Mouse (Mus musculus) G1E (cell line): Measurements from ENCODE around the gene Atg7. TPM values are rescaled to one million over a fixed set of nuclear protein-coding genes. Genes with fewer than 3 reads are reported as not detected.

Experiments
- ATAC-seq: 2 replicates; pipeline ENCODE4 v1.8.0; 2016; ENCODE audit warnings: mild to moderate bottlenecking; ENCODE audit not compliant: insufficient number of reproducible peaks, poor library complexity, low FRiP score, severe bottlenecking; ENCODE audit errors: extremely low read depth
- DNase-seq: peaks from one replicate; pipeline ENCODE4 v3.0.0; 2012; ENCODE audit warnings: low spot score
- H3K27me3 ChIP-seq: 2 replicates; pipeline ENCODE4 v1.6.1; 2012; ENCODE audit warnings: mild to moderate bottlenecking, low read length, inconsistent platforms; ENCODE audit not compliant: insufficient read depth
- H3K36me3 ChIP-seq: replicated peaks from 2 replicates; pipeline ENCODE3; 2012; ENCODE audit warnings: mild to moderate bottlenecking, inconsistent platforms
- H3K4me1 ChIP-seq: 2 replicates; pipeline ENCODE4 v1.6.1; 2012; ENCODE audit warnings: low read depth, low read length, inconsistent platforms, mixed read lengths; ENCODE audit not compliant: insufficient read depth
- H3K4me3 ChIP-seq: 2 replicates; pipeline ENCODE4 v1.5.1; 2012; ENCODE audit warnings: low read depth, mild to moderate bottlenecking, inconsistent platforms, low read length, moderate library complexity, mixed read lengths
- H3K9me3 ChIP-seq: replicated peaks from 2 replicates; pipeline ENCODE4 v1.6.1; 2012; ENCODE audit warnings: inconsistent platforms
- CTCF ChIP-seq: IDR thresholded peaks from 2 replicates; pipeline ENCODE4 v1.5.1; 2012; ENCODE audit warnings: low read depth, low read length, inconsistent platforms, mixed read lengths
- GATA1 ChIP-seq: IDR thresholded peaks from 2 replicates; pipeline ENCODE4 v1.6.1; 2012; ENCODE audit warnings: borderline replicate concordance, low read length, inconsistent platforms, mixed read lengths
- GATA2 ChIP-seq: IDR thresholded peaks from 2 replicates; pipeline ENCODE4 v1.6.1; 2012; ENCODE audit warnings: low read depth, low read length, inconsistent platforms, borderline replicate concordance
- POLR2AphosphoS5 ChIP-seq: IDR thresholded peaks from 2 replicates; pipeline ENCODE4 v1.6.1; 2012; ENCODE audit warnings: low read depth, low read length, inconsistent platforms; ENCODE audit not compliant: insufficient replicate concordance
- TAL1 ChIP-seq: conservative IDR thresholded peaks from 2 replicates; pipeline ENCODE4 v1.6.1; 2012; ENCODE audit warnings: low read depth, low read length, inconsistent platforms, mixed read lengths
- polyA plus RNA-seq: library from polyadenylated mRNA; stranded (reverse); fragments of >175 nt; gene quantifications from 2 replicates; pipeline ENCODE4 v1.2.3, GENCODE M21; 2012
- total RNA-seq, 2 experiments: library from RNA; stranded (forward) in 1 of 2; stranded (reverse) in 1 of 2; fragments of 200-1000 nt in 1 of 2; fragments of >200 nt in 1 of 2; fragmentation: Nextera tagmentation in 1 of 2; gene quantifications; 2 replicates each; pipeline ENCODE4 v1.2.3; 2014 to 2017

Atg7 gene
- total and polyA plus RNA-seq, 3 experiments, result 19.4 to 47.4 (median 37.9) TPM

DNA sequence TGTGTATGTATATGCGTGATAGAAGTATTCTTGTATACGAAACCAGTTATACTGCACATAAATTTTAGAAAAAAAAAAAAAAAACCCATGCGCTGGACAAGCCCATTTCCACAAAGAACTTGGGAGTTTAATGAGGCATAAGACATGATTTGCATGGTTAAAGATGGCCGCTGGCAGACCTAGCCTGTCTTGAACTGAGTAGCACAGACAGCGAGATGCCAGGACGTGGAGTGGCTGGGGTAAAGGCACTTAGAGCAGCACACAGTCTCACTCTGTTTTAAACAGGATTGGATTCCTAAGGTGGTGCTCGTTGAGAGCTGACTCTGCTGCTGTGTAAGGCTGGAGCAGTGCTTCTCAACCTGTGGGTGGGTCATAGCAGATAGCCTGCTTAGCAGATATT, 192.4 kb downstream of the Atg7 start:
- TF ChIP-seq GATA2 (no peak), POLR2AphosphoS5 (no peak), GATA1 (no peak), CTCF (no peak), TAL1 (no peak)
- no peak for ATAC-seq
- H3K27me3 ChIP-seq, result no peaks in the 10 kb centered on the region

DNA sequence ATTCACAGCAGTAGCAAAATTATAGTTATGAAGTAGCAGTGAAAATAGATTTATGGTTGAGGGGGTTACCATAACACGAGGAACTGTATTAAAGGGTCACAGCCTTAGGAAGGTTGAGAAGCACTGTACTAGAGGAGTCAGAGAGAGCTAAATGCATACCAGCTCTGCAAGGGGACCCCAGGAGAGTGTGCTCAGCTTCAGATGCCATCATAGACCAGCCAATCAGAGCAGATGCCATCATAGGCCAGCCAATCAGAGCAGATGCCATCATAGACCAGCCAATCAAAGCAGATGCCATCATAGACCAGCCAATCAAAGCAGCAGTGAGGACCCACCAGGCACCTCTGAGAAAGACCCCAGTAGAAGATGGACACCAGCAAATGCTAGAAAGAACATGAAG, 192.9 kb downstream of the Atg7 start:
- DNase-seq (no peak), ATAC-seq (no peak)
- Histone ChIP-seq H3K36me3 (peaks cover 26% of the 10 kb centered on the region), H3K4me3 (no peak overlapping the region), H3K9me3 (0 out of 2 replicates have a peak, but pooled peaks cover 3% of the 10 kb centered on the region), H3K27me3 (no peaks in the 10 kb centered on the region), H3K4me1 (peaks cover 56% of the 10 kb centered on the region)
- TF ChIP-seq GATA2 (no peak), CTCF (no peak), TAL1 (no peak), POLR2AphosphoS5 (no peak), GATA1 (no peak)

More for the DNA sequence above, 192.4 kb downstream of the Atg7 start:
- H3K9me3 ChIP-seq, result 0 out of 2 replicates have a peak, but pooled peaks cover 3% of the 10 kb centered on the region
- DNase-seq, result no peak
- H3K4me1 ChIP-seq, result peaks cover 52% of the 10 kb centered on the region
- H3K4me3 ChIP-seq, result no peak overlapping the region
- H3K36me3 ChIP-seq, result peaks cover 26% of the 10 kb centered on the region

DNA sequence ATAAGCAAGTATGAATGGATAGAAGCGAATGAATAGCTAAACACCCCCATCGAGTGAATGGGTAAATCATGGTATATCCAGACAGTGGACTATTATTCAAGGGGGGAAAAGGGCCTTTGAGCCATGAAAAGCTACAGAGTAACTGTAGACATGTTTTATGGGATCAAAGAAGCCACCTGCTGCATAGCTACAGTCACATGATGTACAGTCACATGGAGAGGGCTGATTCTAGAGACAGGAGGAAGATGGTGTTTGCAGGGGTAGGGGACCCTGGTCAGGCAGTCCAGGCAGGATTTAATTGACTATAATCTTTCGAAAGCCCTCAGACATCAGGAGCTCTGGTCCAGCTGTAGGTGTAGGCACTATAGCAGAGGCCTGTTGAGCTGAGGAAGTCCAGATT, 193.5 kb downstream of the Atg7 start:
- 0 out of 2 replicates have a peak, but pooled peaks cover 3% of the 10 kb centered on the region for H3K9me3 ChIP-seq
- H3K4me3 ChIP-seq, result no peak overlapping the region
- DNase-seq (no peak), ATAC-seq (no peak)
- no peaks in the 10 kb centered on the region for H3K27me3 ChIP-seq
- TF ChIP-seq GATA1 (no peak), CTCF (no peak), GATA2 (no peak), POLR2AphosphoS5 (no peak), TAL1 (no peak)
- H3K4me1 ChIP-seq, result peaks cover 56% of the 10 kb centered on the region
- peaks cover 26% of the 10 kb centered on the region for H3K36me3 ChIP-seq

DNA sequence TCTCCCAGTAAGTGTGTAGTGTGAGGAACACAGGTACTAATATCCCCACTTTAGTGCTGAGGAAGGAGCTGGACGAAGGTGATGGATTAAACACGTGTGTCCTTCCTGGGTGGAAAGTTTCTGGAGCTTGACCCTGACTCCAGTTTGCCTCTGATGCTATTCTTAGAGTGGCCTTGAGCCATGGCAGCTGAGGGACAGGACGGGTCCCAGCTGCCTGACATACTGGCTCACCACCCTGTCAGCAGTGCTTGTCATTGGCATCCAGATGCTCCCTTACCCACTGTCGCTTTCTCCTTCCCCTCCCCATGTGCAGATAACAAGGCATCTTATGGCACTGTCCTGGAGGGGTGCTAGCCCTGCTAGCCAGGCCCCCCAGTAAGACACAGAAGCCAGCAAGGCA, 196.0 kb downstream of the Atg7 start:
- Histone ChIP-seq H3K36me3 (peaks cover 24% of the 10 kb centered on the region), H3K27me3 (no peaks in the 10 kb centered on the region), H3K9me3 (peaks cover 6% of the 10 kb centered on the region; the same call in 1 of the 2 replicates), H3K4me3 (no peak overlapping the region), H3K4me1 (peaks cover 35% of the 10 kb centered on the region)
- TF ChIP-seq GATA1 (no peak), CTCF (no peak), TAL1 (no peak), GATA2 (no peak), POLR2AphosphoS5 (no peak)
- DNase-seq, result no peak
- no peak for ATAC-seq

DNA sequence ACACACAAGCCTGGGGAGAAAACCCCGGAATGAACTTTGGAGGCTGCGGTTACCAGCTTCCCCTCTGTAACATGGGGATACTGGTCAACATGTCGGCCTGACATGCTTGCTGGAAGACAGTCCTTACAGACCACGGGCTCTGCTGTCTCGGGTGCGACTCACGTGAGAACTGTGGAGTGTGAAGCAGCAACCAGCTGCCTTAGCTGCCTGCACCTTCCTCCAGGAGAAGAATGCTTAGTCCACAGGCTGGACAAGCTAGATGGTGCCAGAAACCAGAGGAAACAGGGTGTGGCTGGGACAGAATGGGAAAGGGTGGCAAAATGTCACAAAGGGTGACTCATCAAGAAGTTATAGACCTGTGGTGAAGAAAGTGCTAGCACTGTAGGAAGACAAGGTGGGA, 197.1 kb downstream of the Atg7 start:
- ATAC-seq (no peak), DNase-seq (no peak)

DNA sequence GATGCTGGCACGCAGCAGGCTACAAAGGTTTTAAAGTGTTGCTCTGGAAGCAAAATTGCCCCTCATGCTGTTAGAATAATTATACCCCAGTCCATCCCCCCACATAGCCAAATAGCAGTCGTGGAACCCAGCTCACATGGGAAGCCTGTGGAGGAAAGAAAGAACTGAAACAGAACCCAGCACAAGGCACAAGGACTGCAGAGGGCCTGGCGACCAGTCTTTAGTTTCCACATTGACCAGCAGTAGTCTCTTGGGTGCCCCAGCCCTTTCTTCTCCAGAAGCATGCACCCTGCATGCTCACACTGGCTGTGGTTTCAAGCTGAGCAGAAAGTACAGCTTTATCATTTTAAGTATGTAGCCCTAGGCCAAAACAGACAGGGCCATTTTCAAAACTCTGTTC, 199.2 kb downstream of the Atg7 start:
- no peak for ATAC-seq
- Histone ChIP-seq H3K9me3 (peaks cover 6% of the 10 kb centered on the region; the same call in 1 of the 2 replicates), H3K36me3 (peaks cover 18% of the 10 kb centered on the region), H3K4me3 (no peak overlapping the region), H3K27me3 (no peaks in the 10 kb centered on the region), H3K4me1 (peaks cover 30% of the 10 kb centered on the region)
- DNase-seq, result no peak
- TF ChIP-seq POLR2AphosphoS5 (no peak), CTCF (no peak), GATA1 (no peak), GATA2 (no peak), TAL1 (no peak)

More for the DNA sequence above, 197.1 kb downstream of the Atg7 start:
- TF ChIP-seq TAL1, result no peak
- TF ChIP-seq CTCF, result no peak
- no peak for TF ChIP-seq GATA2
- no peak for TF ChIP-seq GATA1
- no peak for TF ChIP-seq POLR2AphosphoS5
- H3K9me3 ChIP-seq, result peaks cover 6% of the 10 kb centered on the region; the same call in 1 of the 2 replicates
- H3K4me3 ChIP-seq, result no peak overlapping the region
- H3K27me3 ChIP-seq, result no peaks in the 10 kb centered on the region
- peaks cover 15% of the 10 kb centered on the region for H3K36me3 ChIP-seq
- H3K4me1 ChIP-seq, result peaks cover 35% of the 10 kb centered on the region
